Mouse (Mus musculus): Measurements from ENCODE around the gene Pex5l. TPM values are rescaled to one million over a fixed set of nuclear protein-coding genes. Genes with fewer than 3 reads are reported as not detected.

The Pex5l gene
- polyA plus RNA-seq, 1 experiment = 0.54 TPM

- DNase-seq = no peak
- H3K27ac ChIP-seq (ENCODE audit: control insufficient read depth, insufficient read depth, low read length) = no peak overlapping the region
- WGBS = 43% methylated on average over 8 of the region's 8 CpGs
- TF ChIP-seq POLR2A (IDR thresholded peaks at IDR 0.05; ENCODE audit: control insufficient read depth, extremely low read depth, insufficient read depth, low read length, poor library complexity) (no peak), CTCF (IDR thresholded peaks at IDR 0.05; ENCODE audit: borderline replicate concordance, control insufficient read depth, extremely low read depth, insufficient read depth, low read length, poor library complexity) (no peak)
- no peaks in the 10 kb centered on the region for H3K4me1 ChIP-seq (replicated peaks; ENCODE audit: control insufficient read depth, insufficient read depth, low read length)
- H3K27me3 ChIP-seq (ENCODE audit: control insufficient read depth, insufficient read depth, low read length) = no peaks in the 10 kb centered on the region
- no peaks in the 10 kb centered on the region for H3K36me3 ChIP-seq (ENCODE audit: control insufficient read depth, insufficient read depth, low read length)
- H3K4me3 ChIP-seq (ENCODE audit: control insufficient read depth, insufficient read depth, low read length) = no peak overlapping the region
Measured at GRCm38 (mm10) chr3:33082806-33083338, 60.2 kb downstream of the Pex5l start.

DNA sequence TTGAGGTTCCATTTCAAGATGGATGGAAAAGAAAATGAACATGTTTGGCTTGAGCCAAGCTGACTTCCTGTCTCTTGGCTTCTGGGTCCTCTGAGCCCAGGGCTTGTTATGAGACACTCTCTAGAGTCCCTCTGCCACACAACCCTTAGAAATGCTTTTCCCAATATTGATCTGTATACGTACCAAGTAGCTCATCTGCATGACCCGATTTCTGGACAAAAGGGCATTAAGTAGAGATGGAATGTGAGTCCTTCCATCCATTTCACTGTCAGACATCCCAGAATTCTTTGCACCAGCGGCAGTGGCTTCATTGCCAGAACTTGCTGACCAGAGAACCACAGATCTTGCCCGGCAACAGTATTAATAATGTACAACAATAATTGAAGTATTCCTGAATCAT, 61.3 kb downstream of the Pex5l start:
- TF ChIP-seq CTCF (IDR thresholded peaks at IDR 0.05; ENCODE audit: borderline replicate concordance, control insufficient read depth, extremely low read depth, insufficient read depth, low read length, poor library complexity) = no peak
- no peak for TF ChIP-seq POLR2A (IDR thresholded peaks at IDR 0.05; ENCODE audit: control insufficient read depth, extremely low read depth, insufficient read depth, low read length, poor library complexity)
- Histone ChIP-seq H3K27me3 (ENCODE audit: control insufficient read depth, insufficient read depth, low read length) (no peaks in the 10 kb centered on the region), H3K4me1 (replicated peaks; ENCODE audit: control insufficient read depth, insufficient read depth, low read length) (no peaks in the 10 kb centered on the region), H3K4me3 (ENCODE audit: control insufficient read depth, insufficient read depth, low read length) (no peak overlapping the region), H3K27ac (ENCODE audit: control insufficient read depth, insufficient read depth, low read length) (no peak overlapping the region), H3K36me3 (ENCODE audit: control insufficient read depth, insufficient read depth, low read length) (no peaks in the 10 kb centered on the region)
- DNase-seq = no peak
- 92% methylated on average over 4 of the region's 4 CpGs for WGBS

DNA sequence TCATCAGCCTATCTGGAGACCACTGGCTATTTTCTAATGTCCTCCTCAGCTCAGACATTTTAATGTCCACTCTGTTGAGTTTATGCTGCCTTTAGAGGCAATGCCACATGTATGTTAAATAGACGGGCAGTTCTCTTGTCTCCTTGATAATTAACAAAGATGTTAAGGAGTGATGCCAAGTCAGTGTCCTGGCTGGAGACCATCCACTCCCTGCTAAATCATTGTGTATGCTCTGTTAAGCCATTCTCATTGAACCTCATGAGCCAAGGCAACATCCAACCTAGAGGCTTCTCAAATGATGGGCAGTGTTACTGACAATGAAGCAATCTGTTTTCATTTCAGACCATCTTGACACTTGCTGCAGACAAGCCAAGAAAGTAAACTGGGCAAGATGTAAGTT, 63.4 kb downstream of the Pex5l start:
- H3K4me1 ChIP-seq (replicated peaks; ENCODE audit: control insufficient read depth, insufficient read depth, low read length) = no peaks in the 10 kb centered on the region
- H3K4me3 ChIP-seq (ENCODE audit: control insufficient read depth, insufficient read depth, low read length) = no peak overlapping the region
- WGBS = 91% methylated on average over 1 of the region's 1 CpGs
- H3K36me3 ChIP-seq (ENCODE audit: control insufficient read depth, insufficient read depth, low read length) = no peaks in the 10 kb centered on the region
- no peak overlapping the region for H3K27ac ChIP-seq (ENCODE audit: control insufficient read depth, insufficient read depth, low read length)
- H3K27me3 ChIP-seq (ENCODE audit: control insufficient read depth, insufficient read depth, low read length) = no peaks in the 10 kb centered on the region
- TF ChIP-seq POLR2A (IDR thresholded peaks at IDR 0.05; ENCODE audit: control insufficient read depth, extremely low read depth, insufficient read depth, low read length, poor library complexity) (no peak), CTCF (IDR thresholded peaks at IDR 0.05; ENCODE audit: borderline replicate concordance, control insufficient read depth, extremely low read depth, insufficient read depth, low read length, poor library complexity) (no peak)
- DNase-seq = no peak

- Histone ChIP-seq H3K36me3 (ENCODE audit: control insufficient read depth, insufficient read depth, low read length) (no peaks in the 10 kb centered on the region), H3K27ac (ENCODE audit: control insufficient read depth, insufficient read depth, low read length) (no peak overlapping the region), H3K27me3 (ENCODE audit: control insufficient read depth, insufficient read depth, low read length) (no peaks in the 10 kb centered on the region), H3K4me1 (replicated peaks; ENCODE audit: control insufficient read depth, insufficient read depth, low read length) (no peaks in the 10 kb centered on the region), H3K4me3 (ENCODE audit: control insufficient read depth, insufficient read depth, low read length) (no peak overlapping the region)
- TF ChIP-seq POLR2A (IDR thresholded peaks at IDR 0.05; ENCODE audit: control insufficient read depth, extremely low read depth, insufficient read depth, low read length, poor library complexity) = no peak
- no peak for TF ChIP-seq CTCF (IDR thresholded peaks at IDR 0.05; ENCODE audit: borderline replicate concordance, control insufficient read depth, extremely low read depth, insufficient read depth, low read length, poor library complexity)
- WGBS = 89% methylated on average over 3 of the region's 3 CpGs
- DNase-seq = no peak
Measured at GRCm38 (mm10) chr3:33079171-33079570, 63.9 kb downstream of the Pex5l start.

GRCm38 (mm10) chr3:33075696-33076095, 67.4 kb downstream of the Pex5l start:
- Histone ChIP-seq H3K36me3 (ENCODE audit: control insufficient read depth, insufficient read depth, low read length) (no peaks in the 10 kb centered on the region), H3K27me3 (ENCODE audit: control insufficient read depth, insufficient read depth, low read length) (no peaks in the 10 kb centered on the region), H3K4me1 (replicated peaks; ENCODE audit: control insufficient read depth, insufficient read depth, low read length) (no peaks in the 10 kb centered on the region), H3K4me3 (ENCODE audit: control insufficient read depth, insufficient read depth, low read length) (no peak overlapping the region), H3K27ac (ENCODE audit: control insufficient read depth, insufficient read depth, low read length) (no peak overlapping the region)
- DNase-seq = no peak
- TF ChIP-seq CTCF (IDR thresholded peaks at IDR 0.05; ENCODE audit: borderline replicate concordance, control insufficient read depth, extremely low read depth, insufficient read depth, low read length, poor library complexity) = no peak
- TF ChIP-seq POLR2A (IDR thresholded peaks at IDR 0.05; ENCODE audit: control insufficient read depth, extremely low read depth, insufficient read depth, low read length, poor library complexity) = no peak
- WGBS = 85% methylated on average over 2 of the region's 2 CpGs

GRCm38 (mm10) chr3:33074266-33074981, 68.6 kb downstream of the Pex5l start:
- H3K27ac ChIP-seq (ENCODE audit: control insufficient read depth, insufficient read depth, low read length) = no peak overlapping the region
- no peak for TF ChIP-seq CTCF (IDR thresholded peaks at IDR 0.05; ENCODE audit: borderline replicate concordance, control insufficient read depth, extremely low read depth, insufficient read depth, low read length, poor library complexity)
- no peak for TF ChIP-seq POLR2A (IDR thresholded peaks at IDR 0.05; ENCODE audit: control insufficient read depth, extremely low read depth, insufficient read depth, low read length, poor library complexity)
- H3K36me3 ChIP-seq (ENCODE audit: control insufficient read depth, insufficient read depth, low read length) = no peaks in the 10 kb centered on the region
- no peak overlapping the region for H3K4me3 ChIP-seq (ENCODE audit: control insufficient read depth, insufficient read depth, low read length)
- H3K27me3 ChIP-seq (ENCODE audit: control insufficient read depth, insufficient read depth, low read length) = no peaks in the 10 kb centered on the region
- no peak for DNase-seq
- 78% methylated on average over 10 of the region's 10 CpGs for WGBS
- no peaks in the 10 kb centered on the region for H3K4me1 ChIP-seq (replicated peaks; ENCODE audit: control insufficient read depth, insufficient read depth, low read length)

Data from thymus, adult 2 months (tissue).